Mouse (Mus musculus) adrenal gland, postnatal 10 days (tissue): ENCODE results near the gene Tspan5. TPM values are rescaled to one million over a fixed set of nuclear protein-coding genes. Genes with fewer than 3 reads are reported as not detected.

Experiments used
- DNase-seq: peaks from one replicate; pipeline ENCODE4 v3.0.0; 2021; ENCODE audit warnings: mixed read lengths
- long read RNA-seq, 2 experiments: library from polyadenylated mRNA; stranded (forward); transcript quantifications; one replicate each; pipeline ENCODE4 v2.0.0; 2021
- total RNA-seq, 2 experiments: library from RNA; stranded (reverse); gene quantifications; 2 replicates each; pipeline ENCODE4 v1.2.3; 2021

Tspan5 gene
- 10 to 100 TPM; 30.0 to 30.8 TPM for total RNA-seq
- long read RNA-seq, experiment 1, full-length matches to known transcripts = 11 of 14 reads
- long read RNA-seq, experiment 1, partial matches to known transcripts = 2 of 14 reads
- long read RNA-seq, experiment 1, other reads (novel, unspliced or antisense) = 1 of 14 reads
- long read RNA-seq, experiment 2, full-length matches to known transcripts = 25 of 28 reads
- long read RNA-seq, experiment 2, partial matches to known transcripts = 1 of 28 reads
- long read RNA-seq, experiment 2, other reads (novel, unspliced or antisense) = 2 of 28 reads

- peak; percentile 91 for DNase-seq
Measured at GRCm38 (mm10) chr3:138741649-138742565, at the start of gene Tspan5. Tspan5 (plus strand) TSS chr3:138742195.

DNA sequence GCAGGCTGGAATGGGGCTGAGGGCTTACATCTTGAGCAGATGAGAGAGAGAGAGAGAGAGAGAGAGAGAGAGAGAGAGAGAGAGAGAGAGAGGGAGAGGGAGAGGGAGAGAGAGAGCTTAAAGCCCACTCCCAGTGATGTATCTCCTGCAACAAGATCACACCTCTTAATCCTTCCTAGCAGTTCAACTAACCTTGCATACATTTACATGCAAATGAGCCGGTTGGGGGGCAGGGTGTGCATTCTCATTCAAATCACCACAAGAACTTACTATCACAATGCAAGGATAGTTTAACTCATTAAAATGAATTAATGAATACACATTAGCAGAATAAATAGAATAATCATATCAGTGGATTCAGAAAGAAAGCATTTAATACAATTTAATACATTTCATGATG is 49.7 kb upstream of the Tspan5 start:
- no peak for DNase-seq

GRCm38 (mm10) chr3:138703399-138703798 is 38.6 kb upstream of the Tspan5 start:
- no peak for DNase-seq

DNA sequence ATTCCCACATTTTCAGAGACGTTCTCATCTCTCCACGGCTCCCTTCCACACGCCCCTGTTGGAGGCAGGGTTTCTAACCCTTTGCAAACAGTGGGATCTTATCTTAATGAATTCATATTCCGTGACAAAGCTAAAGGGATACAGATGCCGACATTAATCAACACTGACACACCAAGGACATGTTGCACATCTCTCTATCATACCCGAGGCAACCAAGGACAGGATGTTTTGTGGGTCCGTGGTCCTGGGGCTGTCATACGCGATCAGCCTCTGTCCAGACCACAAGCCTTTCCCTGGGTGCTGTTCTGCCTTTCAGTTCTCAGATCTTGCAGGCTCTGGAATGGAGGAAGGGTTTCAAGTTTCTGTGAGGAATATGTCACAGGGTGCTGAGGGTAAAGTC is 37.5 kb upstream of the Tspan5 start:
- DNase-seq = peak; percentile 18

- no peak for DNase-seq
Measured at GRCm38 (mm10) chr3:138705875-138706274, 36.1 kb upstream of the Tspan5 start.

DNA sequence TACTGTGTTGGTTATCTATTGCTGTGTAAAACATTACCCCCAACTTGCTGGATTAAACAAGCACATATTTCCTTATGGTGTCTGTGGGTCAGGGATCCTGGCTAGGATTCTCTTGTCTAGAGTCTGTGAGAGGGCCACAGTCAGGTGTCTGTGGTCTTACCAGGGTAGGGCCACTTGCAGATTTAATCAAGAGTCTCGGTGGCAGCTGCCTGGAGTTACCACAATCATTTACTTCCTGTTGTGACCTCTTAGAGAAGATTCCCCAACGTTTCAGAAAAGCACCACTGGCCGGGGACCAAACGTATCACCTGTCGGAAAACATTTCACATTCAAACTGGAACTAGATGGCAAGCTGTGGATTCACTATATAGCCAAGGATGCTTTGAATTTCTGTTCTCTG is 32.8 kb upstream of the Tspan5 start:
- no peak for DNase-seq

GRCm38 (mm10) chr3:138711971-138712370 is 30.0 kb upstream of the Tspan5 start:
- peak; percentile 65 for DNase-seq

DNA sequence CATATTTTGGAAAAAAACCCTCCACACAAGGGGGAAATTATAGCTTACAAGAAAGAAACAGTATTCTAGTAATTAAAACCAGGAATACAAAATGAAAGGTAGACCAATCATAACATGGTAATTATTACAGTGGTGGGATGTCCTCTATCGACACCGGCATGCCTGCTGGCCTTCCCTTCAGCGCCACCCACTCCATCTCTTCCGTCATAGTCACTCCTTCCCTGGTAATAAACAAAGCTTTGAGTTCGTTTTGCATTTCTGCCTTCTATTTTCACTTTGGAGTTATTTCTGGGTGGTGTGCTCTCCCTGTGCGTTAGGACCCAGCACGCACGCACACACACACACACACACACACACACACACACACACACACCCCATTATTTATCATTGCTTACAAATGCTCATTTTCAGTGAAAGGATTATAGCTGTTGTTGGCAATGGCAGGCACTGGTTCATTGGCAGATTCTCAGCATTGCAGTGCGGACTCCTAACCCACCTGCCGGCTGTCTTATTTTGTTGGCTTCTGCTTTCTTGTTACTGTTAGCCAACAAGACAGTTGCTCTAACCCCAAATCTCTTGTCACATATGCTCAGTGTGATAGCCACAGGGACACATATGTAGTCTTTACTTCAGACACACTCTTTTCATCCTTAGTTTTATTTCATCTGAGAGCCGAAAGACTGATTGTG is 29.4 kb upstream of the Tspan5 start:
- DNase-seq = no peak

GRCm38 (mm10) chr3:138713141-138713540 is 28.9 kb upstream of the Tspan5 start:
- DNase-seq = no peak

DNA sequence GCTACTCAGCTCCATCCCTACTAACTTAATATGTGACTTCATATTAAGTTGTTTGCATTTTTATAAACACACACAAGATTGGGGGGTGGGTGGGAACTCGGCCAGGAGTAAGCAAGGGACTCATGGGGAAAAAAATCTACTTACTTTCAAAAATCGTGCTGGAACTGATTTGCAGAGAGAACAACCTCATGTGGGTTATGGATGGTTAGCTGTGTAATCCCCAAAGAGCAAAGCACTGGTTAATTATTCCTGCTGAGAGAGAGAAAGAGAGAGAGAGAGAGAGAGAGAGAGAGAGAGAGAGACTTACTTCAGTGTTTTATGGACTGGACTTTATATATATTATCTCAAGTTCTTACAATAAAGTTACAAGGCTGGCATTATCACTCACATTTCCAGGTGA is 27.2 kb upstream of the Tspan5 start:
- no peak for DNase-seq

DNA sequence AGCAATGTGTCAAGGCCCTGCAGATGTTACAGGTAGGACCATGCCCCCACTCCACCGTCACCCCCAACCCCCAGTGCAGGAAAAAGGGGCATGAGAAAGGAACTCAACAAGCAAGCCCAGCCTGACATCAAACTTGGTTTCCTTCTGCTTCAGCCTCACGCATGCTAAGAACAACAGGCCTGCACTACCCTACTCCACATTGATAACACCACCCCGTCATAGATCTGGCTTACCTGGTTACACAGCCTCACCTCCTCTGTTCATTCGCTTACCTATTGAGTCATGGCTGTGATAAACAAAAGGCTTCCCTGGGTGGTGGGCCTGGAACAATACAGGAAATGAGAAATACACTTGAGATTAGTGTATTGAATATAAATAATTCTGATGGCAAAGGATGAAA is 26.8 kb upstream of the Tspan5 start:
- no peak for DNase-seq

- DNase-seq = no peak
Measured at GRCm38 (mm10) chr3:138717040-138717439, 25.0 kb upstream of the Tspan5 start.

DNA sequence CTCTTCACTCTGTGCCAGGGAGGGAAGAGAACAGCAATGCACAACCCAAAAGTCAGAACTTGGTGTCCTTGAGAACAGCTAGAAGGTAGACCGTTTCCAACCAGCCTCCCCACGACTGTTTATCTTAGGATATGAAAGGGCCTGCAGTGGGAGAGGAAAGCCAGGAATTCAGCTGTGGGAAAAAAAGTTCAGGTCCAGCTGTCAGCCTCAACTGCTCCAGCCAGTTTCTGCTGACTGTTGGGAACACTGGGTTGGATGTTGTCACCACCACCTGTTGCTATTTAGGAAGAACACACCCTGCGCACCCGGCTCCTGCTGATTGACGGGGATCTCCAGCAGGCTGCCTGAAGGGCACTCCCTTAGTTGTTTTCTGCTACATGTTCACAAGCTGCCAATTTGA is 19.8 kb upstream of the Tspan5 start:
- no peak for DNase-seq

GRCm38 (mm10) chr3:138727571-138727970 is 14.4 kb upstream of the Tspan5 start:
- DNase-seq = peak; percentile 48

DNA sequence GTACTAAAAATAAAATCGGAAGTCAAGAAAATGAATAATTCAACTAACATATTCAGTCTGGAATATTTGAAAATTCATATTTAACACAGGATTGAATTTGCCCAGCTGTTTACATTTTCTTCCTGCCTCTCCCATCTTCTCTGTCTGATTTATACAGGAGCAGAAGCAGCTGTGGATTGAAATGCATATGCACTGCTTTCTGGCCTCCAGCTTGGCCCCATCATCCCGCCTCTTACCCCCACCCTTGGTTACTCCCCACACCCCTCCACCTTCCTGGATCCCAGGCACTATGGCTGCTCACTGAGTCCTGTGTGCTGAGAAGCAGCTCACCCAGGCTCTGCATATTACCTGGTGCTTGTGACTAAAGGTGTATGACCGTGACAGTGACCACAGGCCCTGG is 13.2 kb upstream of the Tspan5 start:
- DNase-seq = no peak

DNA sequence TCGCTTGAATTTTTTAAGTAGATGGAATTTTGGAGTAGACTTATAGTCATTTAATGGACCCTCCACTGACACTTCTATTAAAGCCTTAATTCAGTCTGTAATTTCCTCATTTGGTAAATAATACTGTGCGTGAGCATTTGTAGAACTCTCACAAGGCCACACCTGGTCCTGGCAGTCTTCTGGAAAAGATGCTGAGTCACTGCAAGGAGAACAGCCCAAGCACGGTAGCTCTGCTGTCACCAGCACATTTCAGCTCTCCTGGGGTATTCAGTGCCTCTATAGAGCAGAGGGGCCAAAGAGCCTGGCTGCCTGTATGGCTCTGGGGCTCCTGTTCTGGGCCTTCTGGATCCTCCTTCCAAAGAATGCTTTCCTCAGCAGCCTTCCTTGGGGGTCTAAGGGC is 11.2 kb upstream of the Tspan5 start:
- DNase-seq = no peak

GRCm38 (mm10) chr3:138735760-138736159 is 6.2 kb upstream of the Tspan5 start:
- DNase-seq = no peak

DNA sequence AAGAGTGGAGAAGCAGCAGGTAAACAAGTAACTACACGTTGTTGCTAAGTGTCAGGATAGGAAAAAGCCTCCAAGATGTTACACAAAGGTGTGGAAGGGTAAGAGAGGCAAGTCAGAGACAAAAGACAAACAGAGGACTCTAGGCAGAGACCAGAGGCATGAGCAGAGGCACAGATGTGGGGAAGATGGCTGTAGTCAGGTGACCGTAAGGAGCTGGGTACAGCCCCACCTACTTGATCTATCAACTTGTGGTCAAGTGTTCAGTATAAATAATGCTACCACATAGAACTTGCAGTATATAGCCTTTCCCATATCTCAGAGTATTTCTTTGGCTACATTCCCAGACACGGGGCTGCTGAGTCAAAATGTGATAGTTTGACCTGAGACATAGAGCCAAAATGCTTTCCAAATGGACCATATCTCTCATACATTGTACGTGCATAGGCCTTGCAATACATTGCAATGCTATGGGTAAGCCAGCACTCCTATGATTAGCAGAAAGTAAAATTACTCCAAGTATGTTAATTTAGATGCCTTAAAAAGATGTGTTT is 2.8 kb upstream of the Tspan5 start:
- DNase-seq = no peak

DNA sequence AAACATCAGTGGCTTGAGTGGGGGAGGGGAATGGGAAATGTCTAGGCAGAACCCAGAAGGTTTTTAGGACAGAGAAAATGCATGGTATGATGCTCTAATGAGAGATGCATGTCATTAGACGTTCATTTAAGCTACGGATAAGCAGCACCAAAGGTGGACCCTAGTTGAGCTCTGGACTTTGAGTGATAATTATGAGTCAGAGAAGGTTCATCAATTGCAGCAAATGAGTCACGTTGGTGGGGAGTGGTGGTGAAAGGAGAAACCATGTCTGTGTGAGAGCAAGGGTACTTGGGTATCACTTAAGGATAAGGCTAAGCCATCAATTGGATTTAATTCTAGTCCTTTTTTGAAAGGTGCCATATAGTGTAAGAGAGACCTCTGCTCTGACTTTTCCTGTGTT is 1.7 kb upstream of the Tspan5 start:
- DNase-seq = no peak

GRCm38 (mm10) chr3:138740843-138741540 is 1.0 kb upstream of the Tspan5 start:
- no peak for DNase-seq

GRCm38 (mm10) chr3:138742566-138742930 is 553 bp downstream of the Tspan5 start:
- DNase-seq = peak; percentile 55

- DNase-seq = peak; percentile 83
Measured at GRCm38 (mm10) chr3:138743061-138743671, 1.2 kb downstream of the Tspan5 start.
